In the genomic region with DNA sequence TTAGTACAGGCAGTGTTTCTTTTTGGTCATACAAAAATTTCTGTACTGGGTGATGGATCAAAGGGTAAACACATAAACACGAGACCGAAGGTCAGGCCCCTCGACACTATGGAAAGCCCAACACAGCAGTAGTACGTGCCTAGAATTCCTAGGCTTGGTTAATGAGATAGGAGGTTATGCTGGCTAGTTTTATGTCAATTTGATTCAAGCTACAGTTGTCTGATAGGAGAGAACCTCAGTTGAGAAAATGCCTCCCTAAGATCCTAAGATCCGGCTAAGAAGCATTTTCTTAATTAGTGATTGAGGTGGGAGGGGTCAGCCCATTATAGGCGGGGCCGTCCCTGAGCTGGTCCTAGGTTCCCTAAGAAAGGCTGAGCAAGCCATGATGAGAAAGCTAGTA, we compare ENCODE assay signal across 25 mouse cellular contexts.
"Had no signal": no experiment of that assay in that cellular context is flagged by ENCODE, and none has a peak within 500 bp of the region (broad histone marks: within the 10 kb centered on the region; RNA-seq: fewer than 3 reads in every experiment).

No protein-coding gene starts in this region.

- H3K4me1 ChIP-seq: limb, embryonic 10.5 days; limb, embryonic 13.5 days; liver, embryonic 12.5 days; liver, embryonic 15.5 days; lung, embryonic 15.5 days; megakaryocyte, embryonic 14.5 days; midbrain, embryonic 12.5 days; midbrain, embryonic 15.5 days; neural tube, embryonic 12.5 days; neural tube, embryonic 15.5 days had no signal

- H3K4me2 ChIP-seq: limb, embryonic 13.5 days; liver, embryonic 12.5 days; liver, embryonic 15.5 days; lung, embryonic 15.5 days; midbrain, embryonic 12.5 days; midbrain, embryonic 15.5 days; neural tube, embryonic 12.5 days; neural tube, embryonic 15.5 days had no signal

- H3K9me3 ChIP-seq: limb, embryonic 10.5 days; limb, embryonic 13.5 days; liver, embryonic 12.5 days; liver, embryonic 15.5 days; lung, embryonic 15.5 days; megakaryocyte, embryonic 14.5 days; midbrain, embryonic 12.5 days; midbrain, embryonic 15.5 days; neural tube, embryonic 12.5 days; neural tube, embryonic 15.5 days had no signal

- DNase-seq: kidney, adult 2 months; layer of hippocampus, adult 9-11 months; liver; lung, adult 18-20 months; lung, postnatal 10 days; lung, postnatal 36 days; right cerebral cortex, adult 18-20 months; right cerebral cortex, postnatal 14 days; right cerebral cortex, postnatal 4 days; thymus, adult 2 months; thymus, postnatal 14 days; thymus, postnatal 4 days had no signal

- H3K4me3 ChIP-seq: layer of hippocampus, adult 2 months; limb, embryonic 10.5 days; limb, embryonic 13.5 days; liver, embryonic 12.5 days; liver, embryonic 15.5 days; lung, embryonic 15.5 days; megakaryocyte, embryonic 14.5 days; midbrain, embryonic 12.5 days; midbrain, embryonic 15.5 days; neural tube, embryonic 12.5 days; neural tube, embryonic 15.5 days had no signal

- ATAC-seq: liver, embryonic 12.5 days; midbrain, embryonic 15.5 days had no signal

- H3K27ac ChIP-seq: kidney, postnatal 0 days; layer of hippocampus, adult 2 months; limb, embryonic 10.5 days; limb, embryonic 13.5 days; liver, embryonic 12.5 days; liver, embryonic 15.5 days; lung, embryonic 15.5 days; midbrain, embryonic 12.5 days; midbrain, embryonic 15.5 days; neural tube, embryonic 12.5 days; neural tube, embryonic 15.5 days; stomach, postnatal 0 days had no signal

- H3K36me3 ChIP-seq: limb, embryonic 10.5 days; limb, embryonic 13.5 days; liver, embryonic 12.5 days; liver, embryonic 15.5 days; lung, embryonic 15.5 days; midbrain, embryonic 12.5 days; midbrain, embryonic 15.5 days; neural tube, embryonic 12.5 days; neural tube, embryonic 15.5 days had no signal

- H3K9ac ChIP-seq: limb, embryonic 13.5 days; liver, embryonic 12.5 days; liver, embryonic 15.5 days; lung, embryonic 15.5 days; midbrain, embryonic 12.5 days; midbrain, embryonic 15.5 days; neural tube, embryonic 12.5 days; neural tube, embryonic 15.5 days had no signal

- H3K27me3 ChIP-seq: liver, embryonic 12.5 days; liver, embryonic 15.5 days; lung, embryonic 15.5 days; midbrain, embryonic 12.5 days; midbrain, embryonic 15.5 days; neural tube, embryonic 12.5 days; neural tube, embryonic 15.5 days had no signal
